Mouse (Mus musculus) cerebellum, adult (tissue): ENCODE measurements around the gene Spg11.
A peak's percentile ranks its signal among the peaks of the same experiment; 100 is the strongest.
"Not testable (repeated sequence)": the region's sequence is repeated elsewhere in the genome, so short reads cannot be mapped to it uniquely, and the experiment has no call there.

Source experiments
- ATAC-seq: cut with Nextera tagmentation; 2 replicates; pipeline ENCODE4 v1.9.2; 2017; ENCODE audit warnings: mild to moderate bottlenecking, moderate library complexity, mixed read lengths; ENCODE audit not compliant: insufficient number of reproducible peaks, low FRiP score, low TSS enrichment

Spg11 gene

DNA sequence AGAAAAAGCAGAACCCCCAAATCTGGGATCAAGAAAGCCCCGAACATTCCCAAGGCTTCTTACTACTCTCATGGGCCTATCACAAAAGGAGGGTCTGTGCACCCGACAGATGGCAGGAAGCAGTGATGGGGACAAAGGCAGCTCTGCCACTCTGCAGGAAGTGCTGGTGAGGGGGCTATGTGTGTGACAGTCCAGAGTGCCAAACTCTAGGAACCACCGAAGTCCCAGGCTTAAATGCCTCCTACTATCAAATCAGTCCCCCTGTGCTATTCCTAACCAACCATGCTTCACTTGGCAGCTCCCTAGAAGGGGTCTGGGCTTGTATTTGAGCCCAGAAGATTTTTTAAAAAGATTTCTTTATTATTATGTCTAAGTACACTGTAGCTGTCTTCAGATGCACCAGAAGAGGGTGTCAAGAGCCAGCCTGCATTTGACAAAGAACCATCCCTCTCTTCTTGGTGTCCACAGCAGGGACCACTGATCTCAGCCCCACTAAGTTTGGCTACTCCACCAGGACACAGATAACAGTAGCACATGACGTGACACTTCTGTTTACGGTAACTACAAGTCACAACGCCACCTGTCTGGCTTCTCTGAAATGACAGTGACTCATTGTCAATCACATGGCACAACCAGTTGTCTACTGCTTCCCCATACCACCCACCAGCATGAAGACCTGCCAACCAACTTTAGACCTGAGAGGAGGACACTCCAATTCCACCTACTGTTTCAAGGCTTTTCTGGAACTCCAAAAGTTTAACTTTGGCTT lies 48.9 kb downstream of the Spg11 start:
- ATAC-seq = no peak

DNA sequence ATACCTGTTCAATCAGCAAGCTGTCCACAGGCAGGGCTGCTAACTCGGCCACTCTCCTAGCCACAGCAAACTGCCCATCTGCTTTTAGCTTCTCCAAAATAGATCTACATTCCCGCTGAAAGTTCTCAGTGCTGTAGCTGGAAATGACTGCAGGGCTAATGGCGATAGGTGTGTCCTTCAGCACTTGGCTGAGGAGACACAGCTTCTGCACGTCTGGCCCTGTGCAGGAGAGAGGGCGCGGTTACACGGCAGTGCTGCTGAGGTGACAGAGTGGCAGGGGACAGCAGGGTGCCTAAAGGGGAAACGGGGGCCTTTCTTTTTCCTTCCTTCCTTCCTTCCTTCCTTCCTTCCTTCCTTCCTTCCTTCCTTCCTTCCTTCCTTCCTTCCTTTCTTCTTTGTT lies 51.9 kb downstream of the Spg11 start:
- no peak for ATAC-seq

DNA sequence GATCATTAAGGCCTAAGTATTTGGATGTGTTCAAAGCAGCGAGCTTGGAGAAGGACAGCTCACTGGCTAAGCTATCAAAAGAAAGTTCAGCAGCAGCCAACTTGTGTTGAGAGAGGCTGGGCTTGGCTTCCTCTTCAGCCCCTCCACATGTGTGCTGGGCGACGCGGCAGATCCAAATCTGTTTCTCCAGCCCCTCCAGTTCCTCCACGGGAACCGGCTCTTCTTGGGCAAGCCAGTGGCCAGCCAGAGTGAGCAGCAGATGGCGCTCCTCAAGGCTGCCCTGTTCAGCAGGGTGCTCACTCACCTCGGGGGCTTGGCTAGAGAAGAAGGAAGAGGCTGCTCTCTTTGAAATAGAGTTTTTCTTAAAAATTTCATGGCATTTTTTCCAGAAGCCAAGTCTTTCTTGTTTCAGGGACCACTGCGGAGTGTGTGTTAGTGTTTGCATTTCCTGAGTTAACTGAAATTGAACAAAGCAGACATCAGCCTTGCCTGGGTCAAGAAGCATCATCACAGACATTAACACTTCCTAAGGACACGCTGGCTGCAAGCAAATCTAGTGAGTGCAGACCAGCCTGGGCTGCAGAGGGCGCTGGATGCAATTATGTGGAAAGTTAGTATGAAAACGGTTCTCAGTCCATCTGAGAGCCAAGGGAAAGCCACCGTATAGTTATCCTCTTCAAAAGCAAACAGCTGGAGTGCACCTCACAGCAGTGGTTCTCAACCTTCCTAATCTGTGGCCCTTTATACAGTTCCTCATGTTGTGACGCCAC lies 52.8 kb downstream of the Spg11 start:
- no peak for ATAC-seq

DNA sequence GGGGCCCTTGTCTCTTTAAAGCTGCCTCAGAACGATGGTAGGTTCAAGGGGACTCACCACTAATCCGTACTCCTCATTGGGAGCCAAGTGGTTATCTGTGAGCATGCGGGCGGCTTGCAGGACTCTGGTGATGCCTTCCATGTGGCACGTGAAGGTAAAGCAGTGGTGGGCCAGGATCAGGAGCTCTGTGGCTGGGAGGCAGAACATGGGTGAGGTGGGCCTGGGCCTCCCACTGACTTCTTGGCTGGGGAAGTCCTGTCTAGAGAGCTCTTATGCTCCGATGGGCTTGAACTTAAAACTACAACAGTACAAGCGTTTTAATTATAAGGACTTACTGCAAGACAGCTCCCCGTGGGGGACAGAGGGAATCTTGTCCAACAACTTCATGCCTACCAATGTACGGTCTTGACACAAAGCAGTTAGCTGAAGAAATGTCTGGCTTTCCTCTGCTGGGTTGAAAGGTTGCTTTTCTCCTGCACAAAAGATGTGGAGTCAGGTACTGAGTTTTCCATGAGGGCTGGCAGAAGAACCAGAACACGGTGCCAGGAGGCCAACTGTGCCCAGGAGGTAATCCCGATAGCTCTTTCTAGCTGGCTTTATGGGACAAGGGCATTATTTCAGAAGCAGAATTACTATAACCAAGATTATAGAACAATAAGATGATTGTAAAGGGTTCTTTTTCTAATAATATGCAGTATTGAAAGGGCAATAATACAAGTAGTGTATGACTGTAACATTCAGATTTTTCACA lies 58.6 kb downstream of the Spg11 start:
- no peak for ATAC-seq

DNA sequence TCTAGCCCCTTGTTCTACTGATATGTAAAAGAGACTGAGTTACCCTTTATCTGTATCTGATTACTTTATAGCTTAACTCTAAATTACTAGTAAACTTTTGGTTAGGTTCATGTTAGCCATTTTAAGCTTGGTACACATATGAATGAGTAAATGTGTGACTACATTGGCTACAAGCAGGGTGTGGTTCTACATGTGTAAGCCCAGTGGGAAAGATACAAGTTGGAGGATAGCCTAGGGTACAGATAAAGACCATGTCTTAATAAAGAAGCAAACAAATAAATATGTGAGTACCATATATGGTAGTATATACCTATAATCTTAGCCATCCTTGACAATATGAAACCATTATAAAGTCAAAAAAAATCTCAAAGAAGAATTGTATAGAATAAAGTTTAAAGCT lies 74.3 kb downstream of the Spg11 start:
- no peak for ATAC-seq

DNA sequence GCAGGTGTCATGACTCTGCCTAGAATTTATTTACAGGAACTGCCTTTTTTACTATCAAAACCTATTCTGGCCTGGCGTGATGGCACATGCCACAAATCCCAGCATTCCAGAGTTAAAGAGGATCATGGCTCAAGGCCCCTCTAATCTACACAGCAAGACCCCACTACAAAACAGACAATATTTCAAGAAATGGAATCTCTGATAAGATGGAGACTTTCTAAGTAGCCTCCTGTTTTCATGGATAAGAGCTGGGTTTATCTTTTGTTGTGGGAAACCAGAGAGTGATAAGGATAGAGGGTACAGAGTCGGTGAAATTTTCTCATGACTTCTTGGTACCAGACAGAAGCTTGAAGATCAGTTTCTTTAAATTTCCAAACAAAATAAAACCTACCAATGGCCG lies 82.1 kb downstream of the Spg11 start:
- ATAC-seq = no peak

DNA sequence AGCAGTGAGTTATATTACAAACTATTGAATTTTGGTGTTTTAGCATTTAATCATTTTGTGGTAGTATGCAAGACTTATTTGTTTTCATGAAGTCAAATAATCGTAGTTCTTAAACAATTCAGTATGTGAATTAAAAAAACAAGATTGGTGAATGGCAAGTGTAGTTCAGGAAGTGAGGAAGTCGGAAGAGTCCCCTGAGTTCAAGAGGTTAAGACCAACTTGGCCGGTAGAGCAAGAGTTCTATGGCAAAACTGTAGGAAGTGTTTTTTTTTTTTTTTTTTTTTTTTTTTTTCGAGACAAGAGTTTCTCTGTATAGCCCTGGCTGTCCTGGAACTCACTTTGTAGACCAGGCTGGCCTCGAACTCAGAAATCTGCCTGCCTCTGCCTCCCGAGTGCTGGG lies 86.2 kb downstream of the Spg11 start:
- ATAC-seq = no peak

DNA sequence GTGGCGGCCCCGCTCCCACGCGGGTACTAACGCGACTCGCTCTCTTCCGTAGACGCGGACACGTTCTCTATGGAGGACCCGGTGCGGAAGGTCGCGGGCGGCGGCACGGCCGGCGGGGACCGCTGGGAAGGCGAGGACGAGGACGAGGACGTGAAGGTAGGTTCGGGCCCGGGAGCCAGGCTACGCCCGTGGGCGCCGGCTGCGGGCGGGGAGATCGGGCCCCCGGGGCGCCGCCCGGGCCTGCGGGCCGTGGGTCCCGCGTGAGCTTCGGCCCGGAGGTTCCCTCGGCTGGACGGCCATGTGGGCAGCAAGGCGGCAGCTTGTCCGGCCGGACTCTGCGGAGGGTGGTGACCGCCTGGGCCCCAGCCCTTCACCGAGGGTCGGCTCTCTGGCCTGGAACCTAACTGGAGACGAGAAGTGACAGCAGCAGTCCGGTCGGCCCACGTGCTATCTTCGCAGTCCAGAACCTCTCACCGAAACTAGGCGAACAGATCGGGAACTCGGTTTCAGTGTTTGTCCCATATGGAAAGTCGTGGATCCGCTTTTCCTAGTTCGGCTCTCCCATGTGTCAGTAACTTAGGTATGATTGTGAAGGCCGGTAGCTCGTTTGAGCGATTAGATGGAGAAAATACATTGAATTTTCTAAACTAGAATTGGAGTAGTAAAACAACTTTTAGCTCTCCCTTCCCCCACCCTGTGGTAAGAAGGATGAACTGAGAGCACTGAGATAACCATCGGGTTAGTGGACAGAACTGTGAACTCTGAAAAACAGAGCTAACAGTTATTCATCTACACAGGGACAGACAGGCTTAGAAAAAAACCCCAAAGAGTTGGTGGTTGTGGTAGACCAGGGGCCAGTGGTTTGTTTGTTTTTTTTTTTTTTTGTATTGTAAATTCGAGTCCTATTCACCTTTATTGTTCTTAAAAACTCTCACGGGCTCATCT lies 89.2 kb downstream of the Spg11 start:
- ATAC-seq = peak; percentile 70

DNA sequence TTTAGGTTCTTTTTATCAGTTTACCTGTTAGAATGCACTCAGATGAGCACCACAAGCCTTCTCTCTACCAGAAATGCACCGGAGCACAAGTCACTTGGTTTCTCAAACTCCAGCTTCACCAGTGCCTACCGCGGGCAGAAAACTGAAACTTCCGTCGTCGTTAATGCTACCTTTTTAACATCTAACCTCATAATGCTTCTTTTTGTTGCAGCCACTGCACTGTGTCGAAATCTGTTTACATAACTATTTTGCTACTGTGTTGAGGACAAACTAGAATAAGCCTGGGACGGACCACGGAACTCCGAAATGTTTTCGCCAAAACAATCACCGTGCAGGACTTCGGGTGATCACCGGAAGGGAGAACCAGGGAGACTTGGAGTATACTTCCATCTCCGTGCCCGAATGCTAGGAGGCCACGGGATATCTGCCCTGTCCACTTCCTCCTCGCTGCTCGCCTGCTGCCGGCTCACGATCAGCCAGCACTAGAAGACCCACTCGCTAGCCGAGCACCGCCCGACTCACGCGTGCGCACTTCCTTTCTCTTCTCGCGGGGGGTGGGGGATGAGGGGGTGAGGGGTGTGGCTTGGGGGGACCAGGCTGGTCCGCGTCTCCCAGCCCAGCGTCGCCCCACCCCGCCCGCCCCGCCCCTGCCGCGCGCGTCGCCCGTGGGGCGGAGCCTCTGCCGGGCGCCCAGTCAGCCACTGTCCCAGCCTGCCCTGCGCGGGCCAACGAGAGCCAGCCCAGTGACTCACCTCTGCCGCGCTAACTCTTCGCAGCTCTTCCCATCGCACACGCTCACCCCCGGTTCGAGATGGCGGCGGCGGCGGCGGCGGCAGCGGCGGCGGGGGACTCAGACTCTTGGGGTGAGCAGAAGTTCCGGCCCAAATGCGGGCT lies 90.1 kb downstream of the Spg11 start, which contains the start of gene Eif3j1:
Gene Eif3j1, plus strand, starts transcription at position 685 of the 894 bp plus-strand sequence.
- ATAC-seq = peak; percentile 94

DNA sequence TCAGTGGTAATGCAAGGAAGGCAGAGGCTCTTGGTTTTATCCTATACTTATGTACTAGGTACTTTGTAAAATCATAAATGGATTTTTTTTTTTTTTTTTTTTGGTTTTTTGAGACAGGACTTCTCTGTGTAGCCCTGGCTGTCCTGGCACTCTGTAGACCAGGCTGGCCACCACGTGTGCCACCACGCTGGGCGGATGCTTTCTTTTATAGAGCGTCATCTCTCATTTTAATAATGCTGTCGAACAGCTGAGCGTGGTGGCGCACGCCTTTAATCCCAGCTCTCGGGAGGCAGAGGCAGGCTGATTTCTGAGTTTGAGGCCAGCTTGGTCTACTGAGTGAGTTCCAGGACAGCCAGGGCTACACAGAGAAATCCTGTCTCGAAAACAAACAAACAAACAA lies 91.1 kb downstream of the Spg11 start:
- not testable (repeated sequence) for ATAC-seq

DNA sequence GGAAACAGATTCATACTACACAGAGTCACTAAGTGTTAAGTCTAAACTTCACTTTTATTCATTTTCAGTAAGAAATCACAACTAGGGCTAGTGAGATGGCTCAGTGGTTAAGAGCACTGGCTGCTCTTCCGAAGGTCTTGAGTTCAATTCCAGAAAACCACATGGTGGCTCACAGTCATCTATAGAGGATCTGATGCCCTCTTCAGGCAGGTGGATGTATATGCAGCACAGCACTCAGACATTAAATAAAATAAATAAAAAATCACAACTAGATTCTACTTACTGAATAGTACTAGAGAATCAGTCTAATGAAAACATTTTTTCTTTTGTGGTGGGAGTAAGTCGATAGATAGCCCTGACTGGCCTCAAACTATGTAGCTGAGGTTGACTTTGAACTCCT lies 95.9 kb downstream of the Spg11 start:
- no peak for ATAC-seq

DNA sequence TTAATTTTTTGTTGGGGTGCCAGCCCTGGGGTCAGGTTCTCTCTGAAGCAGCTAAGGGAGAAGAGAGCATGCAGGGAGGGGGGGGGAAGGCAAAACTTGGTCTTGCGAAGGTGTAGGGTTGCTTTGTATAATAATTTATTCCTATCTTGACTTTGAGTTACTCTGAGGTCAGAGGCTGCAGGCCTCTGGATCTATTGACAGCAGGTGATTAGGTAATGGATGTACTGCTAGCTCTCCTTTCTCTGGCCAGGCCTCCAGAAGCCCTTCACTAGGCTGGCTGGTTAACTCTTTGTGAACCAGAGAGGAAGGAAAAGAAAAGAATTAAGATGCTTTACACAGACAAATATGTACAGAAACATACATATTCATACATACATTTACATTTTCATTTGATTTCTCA lies 99.5 kb downstream of the Spg11 start:
- no peak for ATAC-seq

DNA sequence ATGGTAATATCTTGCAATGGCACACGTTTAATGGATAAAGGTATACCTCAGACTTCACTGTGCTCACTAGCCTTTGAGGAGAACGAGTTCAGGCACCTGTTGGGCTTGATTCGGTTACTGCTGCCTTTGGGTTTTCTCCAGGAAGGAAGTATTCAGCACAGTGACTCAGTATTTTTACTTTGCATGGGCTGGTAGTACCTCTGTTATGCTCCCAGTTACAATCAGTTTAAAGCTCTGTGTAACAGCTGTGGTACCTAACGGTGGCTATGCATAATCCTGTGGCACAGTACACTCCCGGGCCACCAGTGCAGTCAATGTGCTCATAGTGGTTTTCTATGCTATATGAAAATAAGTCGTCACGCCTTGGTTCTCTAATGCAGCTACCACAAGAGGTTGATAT lies 106.7 kb downstream of the Spg11 start:
- no peak for ATAC-seq

DNA sequence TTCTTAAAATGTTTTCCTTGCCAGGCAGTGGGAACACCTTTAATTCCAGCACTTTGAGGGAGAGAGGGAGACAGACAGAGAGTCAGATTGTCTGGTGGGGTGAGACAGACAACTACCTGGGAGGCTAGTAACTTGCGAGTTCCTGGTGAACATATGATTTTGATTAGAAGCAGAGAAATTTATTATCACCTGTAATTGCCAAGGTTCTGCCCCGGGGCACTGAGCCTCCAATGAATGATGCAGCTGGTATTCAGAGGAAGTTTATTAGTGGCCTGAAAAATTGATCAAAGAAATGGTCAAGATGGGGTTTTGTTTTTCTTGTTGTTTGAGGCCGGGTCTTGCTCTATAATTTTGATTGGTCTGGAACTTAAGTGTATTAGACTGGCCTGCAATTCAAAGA lies 109.4 kb downstream of the Spg11 start:
- no peak for ATAC-seq
